Mouse (Mus musculus) layer of hippocampus, postnatal 10 days (tissue): Measurements from ENCODE around the gene Cplane1. TPM values are rescaled to one million over a fixed set of nuclear protein-coding genes. Genes with fewer than 3 reads are reported as not detected.

Source experiments
- DNase-seq, 2 experiments: peaks; one replicate each; pipeline ENCODE4 v3.0.0; 2021; ENCODE audit warnings: low spot score in 2 of 2
- total RNA-seq, 2 experiments: library from RNA; stranded (reverse); gene quantifications; 2 replicates each; pipeline ENCODE4 v1.2.3; 2021

The Cplane1 gene
- total RNA-seq, 2 experiments from 2014 or later: 30.6 to 39.8 TPM

DNA sequence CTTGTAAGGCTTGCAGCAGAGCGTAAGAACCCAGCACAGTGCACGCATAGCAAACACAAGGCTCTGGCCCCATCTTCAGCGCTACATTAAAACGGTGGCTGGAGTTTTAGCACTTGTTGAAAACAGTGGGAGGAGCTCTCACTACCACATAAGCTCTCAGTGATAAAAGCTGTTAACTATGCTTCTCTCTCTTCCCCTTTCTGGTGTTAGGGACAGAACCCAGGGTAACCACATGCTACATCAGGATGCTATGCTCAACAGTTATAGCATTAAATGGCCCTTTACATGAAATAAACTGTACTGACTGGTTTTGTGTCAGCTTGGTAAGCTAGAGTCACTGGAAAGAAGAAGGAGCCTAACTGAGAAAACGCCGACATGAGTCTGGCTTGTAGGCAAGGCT, 125.2 kb downstream of the Cplane1 start:
- DNase-seq: no peak

DNA sequence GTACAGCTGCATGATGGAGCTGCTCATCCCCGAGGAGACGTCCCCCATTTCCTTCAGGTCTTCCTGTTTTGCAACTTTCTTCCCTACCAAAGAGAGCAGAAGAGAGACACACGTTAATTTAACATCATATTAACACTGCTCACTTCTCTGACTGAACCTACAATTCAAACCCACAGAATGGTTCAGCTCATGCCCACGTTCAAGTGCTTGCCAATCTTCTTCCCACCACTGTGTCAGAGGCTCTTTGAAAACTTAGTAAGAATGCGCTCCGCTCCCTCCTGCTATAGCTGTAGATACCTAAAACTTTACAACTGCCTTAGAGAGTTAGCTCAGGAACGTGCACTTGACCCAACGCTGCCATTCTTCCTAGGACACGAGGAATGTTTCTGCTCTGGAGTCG, 134.0 kb downstream of the Cplane1 start:
- no peak for DNase-seq

DNA sequence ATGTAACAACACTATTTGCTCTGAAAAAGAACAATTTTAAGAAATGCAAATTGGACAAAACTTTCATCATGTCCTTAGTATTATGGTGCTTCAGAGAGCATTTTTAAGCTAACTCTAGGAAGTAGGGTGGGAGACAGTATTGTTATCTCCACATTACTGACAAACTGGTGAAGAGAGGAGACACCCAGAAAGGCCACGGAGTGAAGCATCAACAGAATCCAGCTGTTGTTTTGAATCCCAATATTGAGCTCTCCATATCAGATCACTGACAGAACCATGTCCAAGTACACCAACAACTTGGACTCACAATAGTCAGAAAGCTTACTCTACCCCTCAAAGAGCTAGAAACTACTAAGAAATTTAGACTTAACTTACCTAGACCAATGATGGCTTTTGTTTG, 136.6 kb downstream of the Cplane1 start:
- no peak for DNase-seq

DNA sequence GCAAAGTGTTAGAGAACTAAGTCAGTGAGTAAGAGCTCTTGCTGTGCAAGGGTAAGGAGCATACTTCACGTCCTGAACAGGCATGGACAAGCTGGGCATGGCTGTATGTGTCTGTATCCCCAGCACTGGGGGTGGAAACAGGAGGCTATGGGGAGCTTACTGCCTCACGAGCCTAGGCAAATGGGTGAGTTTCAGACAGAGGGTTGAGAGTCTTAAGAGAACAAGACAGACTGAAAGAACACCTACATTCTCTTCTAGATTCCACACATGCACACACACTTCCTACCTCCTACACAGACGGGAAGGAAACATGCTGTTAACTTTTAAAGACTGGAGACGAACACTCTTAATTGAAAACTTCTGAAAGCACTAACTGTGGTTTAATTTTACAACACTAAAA, 148.5 kb downstream of the Cplane1 start:
- DNase-seq: no peak

DNA sequence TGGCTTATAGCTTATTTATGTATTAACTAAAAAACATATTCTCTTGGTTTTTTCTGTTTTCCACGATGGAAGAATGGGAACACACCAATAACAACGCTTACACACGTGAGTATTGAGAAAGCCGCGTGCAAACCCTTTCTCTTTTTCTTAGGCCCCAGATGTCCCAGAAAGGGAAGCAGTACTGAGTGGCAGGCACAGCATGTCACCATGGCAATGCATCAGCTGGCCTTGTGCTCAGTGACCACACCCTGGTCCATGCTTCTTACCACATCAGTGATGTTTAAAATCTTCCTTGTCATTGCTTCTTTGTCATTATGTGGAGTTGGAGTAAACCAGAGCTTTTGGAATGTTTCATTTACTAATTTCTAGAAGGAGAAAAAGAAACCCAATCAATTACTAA, 150.3 kb downstream of the Cplane1 start:
- DNase-seq: no peak

Other genes starting within 250 kb of the Cplane1 start
- gene Wdr70, start 69.9 kb upstream of the Cplane1 start, total RNA-seq: 10 to 100 TPM; 35.8 to 37.3 TPM
- 10 to 100 TPM; 24.5 to 25.5 TPM for gene Nup155, start 59.8 kb upstream of the Cplane1 start, total RNA-seq